Mouse (Mus musculus) liver, embryonic 14.5 days (tissue): ENCODE measurements at regions not wholly inside any gene's neighbourhood (a gene's known extent, or its start where the extent isn't known, plus 50 kb on each side); places are given as distances from the start of the nearest gene placed in this dataset.

Experiments used
- CTCF ChIP-seq: IDR thresholded peaks from 2 replicates; pipeline ENCODE4 v1.5.1; 2016; ENCODE audit warnings: antibody characterized with exemption, low read depth, control low read depth
- EP300 ChIP-seq: IDR thresholded peaks from 2 replicates; pipeline ENCODE4 v1.6.1; 2016; ENCODE audit warnings: antibody characterized with exemption, low read depth

- TF ChIP-seq EP300 (no peak), CTCF (no peak)
Observed at GRCm38 (mm10) chr6:103353346-103353745, 157.0 kb upstream of the Chl1 start.
